Mouse (Mus musculus): ENCODE results near the gene Nsl1.

Gene Nsl1

DNA sequence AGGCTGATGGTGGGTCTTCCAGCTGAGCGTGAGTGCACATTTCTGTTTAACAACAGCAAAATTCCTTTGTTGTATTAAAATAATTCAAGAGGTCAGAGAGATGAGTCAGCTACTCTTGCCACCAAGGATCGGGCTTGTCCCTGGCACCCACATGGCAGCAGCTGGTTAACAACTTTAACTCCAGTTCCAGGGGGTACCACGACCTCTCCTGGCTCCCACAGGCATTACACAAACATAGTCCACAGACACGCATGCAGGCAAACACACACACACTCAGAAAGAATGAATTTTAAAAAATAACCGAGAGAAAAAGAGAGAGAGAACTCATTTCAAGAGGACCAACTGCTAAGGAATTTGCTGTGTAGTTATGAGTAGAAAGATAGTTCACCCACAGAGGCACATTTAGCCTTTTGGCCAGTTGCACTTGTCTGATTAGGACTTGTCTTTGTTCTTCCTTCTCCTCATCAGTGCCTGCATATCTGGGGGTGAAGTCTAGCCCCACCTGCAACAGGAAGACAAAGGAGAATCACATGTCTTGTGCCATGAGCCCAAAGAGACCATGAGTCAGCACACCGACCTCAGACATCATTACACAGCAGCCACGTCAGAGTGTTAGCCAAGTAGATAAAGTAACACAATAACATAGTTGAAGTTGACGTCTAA lies 7.8 kb upstream of the Nsl1 start:
- DNase-seq = no peak

DNA sequence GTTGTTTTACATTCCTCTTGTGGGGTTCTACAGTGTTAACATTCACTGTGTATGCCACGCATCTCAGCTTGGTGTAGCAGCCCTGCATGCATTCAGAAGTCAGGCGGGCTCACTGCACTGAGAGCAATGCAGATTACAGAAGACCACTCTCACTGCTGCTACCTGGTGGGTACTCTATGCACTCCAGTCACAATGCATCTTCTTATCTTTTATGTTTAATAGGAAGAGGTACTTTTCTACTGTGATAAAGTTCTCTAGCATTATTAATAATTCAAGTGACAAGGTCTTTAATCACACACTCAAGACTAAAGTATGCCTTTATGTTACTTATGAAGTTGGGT lies 7.3 kb upstream of the Nsl1 start:
- DNase-seq = no peak

DNA sequence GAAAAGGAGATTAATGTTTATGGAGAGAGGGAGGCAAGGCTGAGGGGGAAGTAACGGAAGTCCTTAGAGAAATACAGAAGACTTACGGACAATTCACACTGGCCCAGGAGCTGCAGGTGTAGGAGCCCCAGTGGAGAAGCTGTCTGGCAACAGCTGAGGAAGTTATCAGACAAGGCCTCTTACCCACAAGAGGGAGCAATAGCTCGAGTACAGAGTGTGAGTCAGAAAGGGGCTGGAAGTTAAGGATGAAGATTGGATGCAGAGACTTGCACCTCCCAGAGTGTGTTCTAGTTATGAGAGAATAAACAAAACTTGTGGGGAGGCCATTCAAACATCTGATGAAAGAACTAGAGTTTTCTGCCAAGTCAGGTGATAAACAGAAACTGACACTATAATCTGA lies 5.4 kb upstream of the Nsl1 start:
- no peak for DNase-seq

DNA sequence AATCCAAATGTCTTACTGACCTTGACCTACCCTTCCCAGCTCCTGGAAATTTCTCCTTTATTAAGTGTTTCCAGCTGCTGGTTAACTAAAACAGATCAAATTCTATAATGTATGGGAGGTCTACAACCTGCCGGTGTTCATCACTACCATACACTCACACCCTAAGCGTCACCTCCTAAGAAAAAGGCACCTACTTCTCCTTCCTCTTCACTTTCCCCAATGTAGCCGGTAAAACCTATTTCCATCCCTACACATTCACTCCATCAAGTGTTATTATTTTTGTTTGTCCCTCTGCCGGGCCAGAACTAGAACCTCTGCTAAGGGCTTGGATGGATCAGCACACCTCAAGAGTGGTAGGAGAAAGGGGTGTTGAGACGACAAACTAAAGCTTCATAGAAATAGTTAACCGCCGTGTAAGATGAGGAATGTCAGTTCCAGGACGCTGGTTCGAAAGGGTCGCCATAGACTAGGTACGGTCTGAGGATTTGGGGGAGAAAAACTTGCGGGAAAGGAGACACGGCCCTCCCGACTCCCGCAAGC lies 501 bp upstream of the Nsl1 start:
- no peak for DNase-seq

DNA sequence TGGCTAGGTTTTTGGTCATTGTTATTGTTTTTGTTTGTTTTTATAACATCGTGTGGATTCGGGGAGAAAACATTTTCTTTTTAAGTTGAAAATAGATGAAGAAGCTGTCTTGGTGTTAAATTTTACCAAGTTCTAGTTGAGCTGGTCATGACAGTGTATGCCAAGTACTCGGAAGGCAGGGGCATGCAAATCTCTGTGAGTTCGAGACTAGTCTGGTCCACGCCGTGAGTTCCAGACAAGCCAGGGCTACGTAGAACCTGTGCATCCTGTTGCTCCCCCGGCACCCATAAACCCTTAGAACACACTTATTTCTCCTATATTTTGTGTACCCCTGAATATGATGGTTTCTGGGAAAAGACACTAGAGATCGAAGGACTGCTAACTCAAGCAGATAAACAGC lies 888 bp downstream of the Nsl1 start:
- no peak for DNase-seq

DNA sequence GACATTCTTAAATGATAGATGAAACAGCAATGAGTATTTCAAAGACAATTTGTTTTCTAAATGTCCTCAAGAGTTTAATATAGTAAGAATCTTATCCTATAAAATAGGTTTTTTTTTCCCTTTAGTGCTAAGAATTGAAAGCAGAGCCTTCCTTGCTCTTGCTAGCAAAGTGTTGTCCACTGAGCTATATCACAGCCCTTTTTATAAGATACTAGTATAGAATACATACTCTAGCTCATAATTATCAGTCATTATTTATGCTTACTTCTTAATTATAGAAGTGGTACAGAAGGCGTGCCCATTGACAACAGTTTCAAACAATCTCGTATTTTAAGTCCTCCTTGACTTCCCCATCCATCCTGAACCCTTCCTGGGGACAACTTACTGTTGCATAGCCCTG lies 1.7 kb downstream of the Nsl1 start:
- no peak for DNase-seq

DNA sequence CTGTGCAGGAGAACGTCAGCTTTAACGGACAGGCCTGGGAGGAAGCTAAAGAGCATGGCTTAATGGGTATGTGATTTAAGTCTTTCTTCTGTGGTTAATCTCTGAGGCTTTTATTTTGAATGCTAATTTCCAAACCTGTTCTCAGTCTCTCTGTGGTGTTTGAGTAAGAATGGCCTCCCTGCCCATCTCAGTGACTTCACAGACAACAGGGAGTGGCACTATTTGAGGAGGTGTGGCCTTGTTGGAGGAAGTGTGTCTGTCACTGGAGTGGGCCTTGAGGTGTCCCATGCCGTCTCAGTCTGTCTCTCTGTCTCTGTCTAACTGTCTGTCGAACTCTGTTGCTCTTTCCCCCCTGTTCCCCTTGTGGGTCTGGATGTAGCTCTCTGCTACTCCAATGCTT lies 2.4 kb downstream of the Nsl1 start:
- DNase-seq = no peak

DNA sequence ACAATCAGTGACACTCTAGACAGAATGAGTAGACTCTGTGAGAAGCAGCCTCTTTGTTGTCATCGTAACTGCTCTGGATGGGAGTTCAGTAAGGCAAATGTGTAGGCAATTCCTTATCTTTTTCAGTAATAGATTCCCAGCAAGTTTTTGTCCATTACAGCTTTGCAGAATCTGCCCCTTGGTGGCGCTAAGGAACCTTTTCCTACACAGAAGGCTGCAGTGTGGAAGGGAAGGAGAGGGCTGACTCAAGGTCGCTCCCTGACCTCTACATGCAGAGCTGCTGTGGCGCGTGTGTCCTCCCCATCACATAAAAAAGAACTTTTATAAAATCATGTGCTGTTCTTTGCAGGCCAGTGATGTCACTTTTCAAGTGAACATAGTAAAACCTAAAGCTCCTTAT lies 5.6 kb downstream of the Nsl1 start:
- peak; percentile 15 for DNase-seq

DNA sequence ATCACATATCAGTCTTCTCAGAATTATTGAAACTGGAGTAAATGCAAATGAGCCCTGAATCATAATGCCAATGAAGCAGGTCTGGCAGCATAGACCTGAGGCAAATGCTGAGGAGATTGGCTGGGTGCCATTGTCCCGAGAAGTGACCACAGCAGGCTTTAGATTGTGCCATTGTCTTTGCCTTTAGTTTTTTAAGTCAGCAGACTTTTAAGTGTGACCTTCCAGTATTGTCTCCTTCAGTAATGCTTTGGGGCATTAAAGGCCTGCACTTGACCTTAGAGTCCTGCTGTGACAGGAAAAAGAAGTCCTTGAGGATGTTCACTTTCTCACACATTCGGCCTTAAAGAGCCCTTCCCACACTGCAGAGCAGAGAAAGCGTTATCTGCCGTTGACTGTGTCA lies 7.4 kb downstream of the Nsl1 start:
- DNase-seq = no peak

DNA sequence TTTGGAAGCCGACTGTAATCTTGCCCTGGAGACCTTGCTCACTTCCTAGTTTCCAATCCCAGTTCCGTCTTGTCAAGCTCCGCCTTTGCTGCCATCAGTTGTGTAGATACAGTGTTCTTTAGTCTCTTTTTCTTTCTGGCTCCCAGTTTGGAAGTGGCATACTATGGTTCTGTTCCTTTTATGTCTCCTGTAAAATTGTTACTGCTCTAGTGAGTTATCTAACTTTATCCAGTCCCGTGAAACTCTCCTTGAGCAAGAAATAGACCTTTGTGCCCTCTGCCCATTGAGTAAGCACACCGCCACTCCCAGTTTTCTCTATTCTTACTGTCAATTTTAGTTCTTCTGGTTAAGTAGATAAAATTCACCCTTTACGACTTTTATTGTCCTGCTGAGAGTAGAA lies 8.8 kb downstream of the Nsl1 start:
- DNase-seq = no peak

DNA sequence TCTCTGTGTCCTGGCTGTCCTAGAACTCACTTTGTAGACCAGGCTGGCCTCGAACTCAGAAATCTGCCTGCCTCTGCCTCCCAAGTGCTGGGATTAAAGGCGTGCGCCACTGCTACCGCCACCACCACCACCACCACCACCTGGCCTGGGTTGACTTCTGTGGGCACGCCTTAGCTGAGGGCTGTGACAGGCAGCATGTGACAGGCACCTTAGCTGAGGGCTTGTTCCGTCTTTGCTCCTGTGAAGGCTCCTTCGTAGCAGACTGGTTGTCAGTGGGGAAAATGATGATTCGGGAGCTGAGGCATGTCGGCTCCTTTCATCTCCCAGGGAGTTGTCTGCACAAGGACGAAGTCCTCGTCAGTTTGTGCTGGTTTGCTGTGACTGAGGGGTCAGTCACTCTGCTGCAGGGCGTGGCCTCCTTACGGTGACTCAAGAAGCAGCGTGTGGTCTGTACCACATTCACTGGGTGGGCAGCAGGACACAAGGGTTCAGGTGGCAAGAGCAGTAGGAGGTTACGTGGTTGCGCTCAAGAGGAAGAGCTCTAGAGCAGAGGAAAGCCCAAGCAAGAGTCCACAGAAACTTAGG lies 9.6 kb downstream of the Nsl1 start:
- DNase-seq = peak; percentile 10

DNA sequence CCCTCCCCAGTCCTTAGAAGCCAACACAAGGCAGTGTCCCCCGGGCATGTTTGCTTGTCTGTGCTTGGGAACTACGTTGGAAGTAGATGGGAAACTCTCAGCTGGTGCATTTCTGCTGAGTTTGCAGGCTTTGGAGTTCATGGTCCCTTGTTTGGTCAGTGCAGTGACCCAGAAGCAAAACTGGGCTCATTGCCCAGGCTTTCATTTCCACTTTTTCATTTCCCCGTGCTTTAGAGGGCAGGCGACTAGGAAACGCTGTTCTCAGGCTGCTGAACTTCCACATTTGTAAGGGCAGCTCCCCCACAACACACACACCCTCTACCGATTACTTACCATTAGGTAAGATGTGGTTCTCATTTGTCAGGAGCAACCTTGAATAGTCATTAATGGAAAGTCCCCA lies 10.2 kb downstream of the Nsl1 start:
- DNase-seq = peak; percentile 92

DNA sequence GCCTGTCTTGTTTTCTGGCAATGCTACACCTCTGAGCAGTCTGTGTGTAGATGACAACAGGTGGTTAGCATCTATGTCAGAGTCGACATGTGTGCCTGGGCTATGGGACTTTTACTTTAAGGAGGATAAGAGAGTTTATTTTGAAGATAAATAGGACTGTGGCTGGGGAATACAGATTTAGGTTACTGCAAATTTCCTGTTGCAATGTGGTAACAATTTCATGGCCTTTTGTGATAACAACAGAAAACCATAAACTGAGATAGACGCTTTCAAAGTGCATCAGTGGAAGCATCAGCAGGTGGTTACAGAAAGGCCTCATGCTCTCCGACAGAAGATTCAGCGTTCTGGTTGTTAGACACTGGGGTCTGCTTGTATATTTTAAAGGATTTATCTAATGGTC lies 10.7 kb downstream of the Nsl1 start:
- no peak for DNase-seq

DNA sequence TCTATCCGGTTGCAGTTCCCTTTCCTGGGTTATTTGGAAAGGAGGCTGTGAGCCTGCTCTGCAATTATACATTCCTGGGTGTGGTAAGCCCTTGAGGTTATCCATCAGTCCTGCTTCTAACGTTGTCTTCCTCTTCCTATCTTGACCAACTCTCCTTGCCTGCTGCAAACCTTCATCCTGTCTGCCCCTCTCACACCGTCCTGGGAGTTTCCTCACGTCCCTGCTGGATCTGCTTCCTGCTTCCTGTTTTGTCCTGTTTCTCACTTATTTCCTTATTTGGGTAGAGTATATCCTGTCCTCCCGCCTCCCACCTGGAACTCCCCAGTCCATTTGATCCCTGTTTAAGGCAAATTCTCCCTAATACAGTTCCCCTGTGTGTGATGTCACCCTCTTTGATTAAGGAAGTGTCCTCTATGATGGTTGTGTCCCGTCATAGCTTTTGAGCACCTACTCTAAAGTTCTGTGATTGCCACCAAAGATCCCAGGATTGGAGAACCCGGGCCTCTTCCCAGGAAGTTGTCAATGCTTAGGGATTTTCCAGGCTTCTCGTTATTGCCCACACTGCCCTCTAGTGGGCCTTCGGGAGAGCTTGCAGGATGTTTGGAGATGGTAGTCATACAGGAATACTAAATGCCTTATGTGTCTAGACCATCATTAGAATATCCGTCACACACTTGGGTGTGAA lies 12.5 kb downstream of the Nsl1 start:
- DNase-seq = peak; percentile 83

DNA sequence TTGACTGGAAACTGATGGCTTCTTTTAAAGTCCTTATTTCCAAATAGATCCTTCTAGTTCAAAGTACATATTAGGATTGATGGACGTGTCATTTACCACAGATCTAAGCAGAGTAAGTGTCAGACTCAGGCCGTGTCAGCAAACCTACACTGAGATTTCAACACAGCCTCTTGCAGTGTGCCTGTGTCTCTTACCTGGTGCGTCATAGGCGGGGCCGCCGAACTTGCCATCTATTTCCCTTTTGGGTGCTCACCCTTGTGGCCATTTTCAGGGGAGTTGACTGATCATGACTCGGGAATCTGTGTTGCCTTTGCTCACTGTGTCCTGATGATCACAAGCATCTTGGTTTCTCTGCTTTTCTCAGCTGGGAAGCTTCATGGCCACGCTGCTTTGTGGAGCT lies 20.4 kb downstream of the Nsl1 start:
- DNase-seq = no peak

DNA sequence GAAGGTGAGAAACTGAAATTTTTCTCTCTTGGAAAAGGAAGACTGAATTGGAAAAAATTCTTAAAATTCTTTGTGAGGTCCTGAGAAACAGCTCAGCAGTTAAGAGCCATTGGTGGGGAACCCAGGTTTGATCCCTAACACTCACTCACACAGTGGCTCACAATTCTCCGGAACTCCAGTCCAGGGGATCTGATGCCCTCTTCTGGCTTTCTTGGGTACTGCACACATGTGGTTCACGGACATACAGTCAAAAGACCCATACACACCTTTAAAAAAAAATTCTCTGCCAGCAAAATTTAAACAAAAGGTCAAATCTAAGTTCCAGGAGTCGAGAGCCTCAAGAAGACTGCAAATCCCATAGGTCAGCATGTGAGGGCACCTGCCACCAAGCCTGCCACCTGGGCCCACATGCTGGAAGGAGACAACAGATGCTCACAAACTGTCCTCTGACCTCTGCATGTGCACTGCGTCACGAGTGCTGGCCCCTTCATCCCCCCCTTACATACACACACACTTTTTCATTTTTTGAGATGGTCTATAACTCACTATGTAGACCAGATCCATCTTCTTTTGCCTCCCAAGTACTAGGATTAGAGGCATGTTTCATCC lies 22.2 kb downstream of the Nsl1 start:
- DNase-seq = peak; percentile 68

DNA sequence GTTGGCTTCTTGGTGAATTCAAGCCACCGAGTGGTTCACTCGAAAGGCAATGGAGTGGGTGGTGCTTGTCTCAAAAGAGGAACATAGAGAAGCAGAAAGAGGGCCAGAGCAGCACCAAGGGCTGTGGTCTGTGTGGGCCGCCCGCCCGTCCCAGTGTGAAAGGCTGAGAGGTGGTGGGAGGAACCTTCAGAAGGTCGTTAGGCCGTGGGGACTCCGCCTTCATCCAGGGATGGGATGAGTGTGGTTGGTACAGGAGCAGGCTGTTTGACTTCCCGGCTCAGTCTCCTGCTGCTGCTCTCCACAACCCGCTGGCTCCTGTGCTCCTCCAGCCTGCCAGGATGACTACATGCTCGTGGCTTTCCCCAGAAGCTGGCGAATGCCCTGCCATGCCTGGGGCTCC lies 22.8 kb downstream of the Nsl1 start:
- no peak for DNase-seq

DNA sequence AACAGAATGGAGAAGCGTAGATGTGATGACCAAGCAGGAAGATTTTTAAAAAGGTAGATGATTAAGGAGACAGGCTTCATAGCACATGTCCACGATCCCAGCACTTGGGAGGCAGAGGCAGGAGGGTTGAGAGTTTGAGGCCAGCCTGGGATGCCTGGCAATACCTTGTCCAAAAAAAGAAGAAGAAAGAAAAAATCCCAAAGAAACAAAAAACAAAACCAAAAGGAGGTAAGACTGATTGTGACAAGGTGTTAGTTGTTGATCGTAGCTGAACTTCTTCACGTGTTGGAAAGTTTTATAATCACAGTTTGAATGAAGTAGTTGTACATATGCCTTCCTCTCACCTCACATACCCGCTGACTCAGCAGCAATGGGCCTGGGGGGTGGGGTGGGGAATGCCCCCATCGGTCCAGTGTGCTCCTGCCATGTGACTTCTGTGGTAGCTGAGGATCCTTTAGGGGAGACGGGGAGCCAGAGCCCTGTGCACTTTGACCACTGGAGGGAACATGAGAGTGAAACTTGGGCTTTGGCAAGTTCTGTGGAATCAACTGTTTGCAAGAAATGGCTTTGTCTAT lies 23.6 kb downstream of the Nsl1 start:
- DNase-seq = no peak

DNA sequence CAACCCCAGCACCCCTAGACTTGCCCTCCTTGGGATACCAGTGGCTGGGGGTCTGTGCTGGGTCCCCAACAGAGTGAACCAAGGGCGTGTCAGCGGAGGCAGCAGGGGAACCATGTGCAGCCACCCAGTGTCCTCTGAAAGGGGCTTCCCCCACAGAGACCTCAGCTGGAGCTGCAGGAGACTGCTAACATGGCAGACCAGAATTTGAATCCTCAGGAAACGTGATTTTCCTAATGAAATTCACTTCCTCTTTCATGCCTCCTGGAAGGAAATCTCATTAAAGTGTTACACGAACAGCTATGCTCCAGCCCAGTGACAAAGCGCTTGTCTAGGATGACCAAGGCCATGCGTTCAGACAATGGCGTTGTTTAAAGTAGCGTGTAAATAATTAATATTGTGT lies 24.1 kb downstream of the Nsl1 start:
- DNase-seq = no peak

DNA sequence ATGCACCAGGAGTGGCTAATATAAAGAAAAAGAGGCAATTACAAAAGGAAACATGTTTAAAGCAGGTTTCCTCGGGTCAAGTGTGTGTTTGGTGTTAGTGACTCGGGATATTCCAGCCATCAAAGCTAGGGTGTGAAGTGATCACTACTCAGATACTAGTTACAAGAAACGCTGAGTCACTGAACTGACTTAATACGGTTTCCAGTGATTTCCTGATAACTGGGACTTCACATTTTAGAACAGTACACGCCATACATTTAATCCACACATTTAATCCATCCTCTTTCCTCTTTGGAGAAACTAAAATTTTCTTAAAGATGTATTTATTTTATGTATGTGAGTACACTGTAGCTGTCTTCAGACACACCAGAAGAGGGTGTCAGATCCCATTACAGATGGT lies 25.1 kb downstream of the Nsl1 start:
- DNase-seq = no peak

DNA sequence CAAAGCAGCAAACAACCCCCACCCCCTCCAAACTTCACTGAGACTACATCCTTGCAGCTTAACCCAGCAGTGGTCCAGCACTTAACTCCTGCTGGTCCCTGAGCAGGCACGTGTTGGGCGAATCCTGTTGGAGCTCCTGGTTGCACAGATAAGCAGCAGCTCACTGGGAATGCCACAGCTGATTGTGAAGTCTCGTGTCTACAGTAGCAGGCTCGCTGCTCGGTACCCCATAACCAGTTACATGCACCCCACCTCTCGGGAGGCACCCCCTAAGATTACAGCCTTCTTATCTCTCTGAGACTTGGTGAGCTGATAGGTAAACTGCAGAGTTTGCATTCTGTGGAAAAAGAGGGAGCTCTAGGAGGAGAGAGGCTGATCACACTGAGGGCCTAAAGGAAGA lies 26.5 kb downstream of the Nsl1 start:
- DNase-seq = no peak

DNA sequence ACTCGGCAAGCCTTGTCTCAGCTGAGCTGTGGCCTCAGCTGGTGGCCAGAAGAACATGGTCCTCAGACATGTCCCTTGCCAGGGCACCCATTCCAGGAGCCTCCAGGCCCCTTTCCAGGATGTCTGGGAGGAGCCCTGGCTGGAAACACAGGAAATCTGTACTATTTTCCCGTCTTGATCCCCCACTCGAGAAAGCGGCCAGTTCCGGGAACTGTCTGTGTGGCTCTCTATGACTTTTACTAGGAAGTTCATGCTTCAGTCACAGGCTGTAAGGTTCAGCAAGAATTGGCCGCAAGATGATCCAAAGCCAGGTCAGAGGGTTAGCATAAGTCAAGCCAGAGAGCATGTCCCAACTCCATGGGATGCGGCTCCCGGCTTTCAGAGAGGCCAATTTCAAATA lies 29.2 kb downstream of the Nsl1 start:
- DNase-seq = peak; percentile 35

DNA sequence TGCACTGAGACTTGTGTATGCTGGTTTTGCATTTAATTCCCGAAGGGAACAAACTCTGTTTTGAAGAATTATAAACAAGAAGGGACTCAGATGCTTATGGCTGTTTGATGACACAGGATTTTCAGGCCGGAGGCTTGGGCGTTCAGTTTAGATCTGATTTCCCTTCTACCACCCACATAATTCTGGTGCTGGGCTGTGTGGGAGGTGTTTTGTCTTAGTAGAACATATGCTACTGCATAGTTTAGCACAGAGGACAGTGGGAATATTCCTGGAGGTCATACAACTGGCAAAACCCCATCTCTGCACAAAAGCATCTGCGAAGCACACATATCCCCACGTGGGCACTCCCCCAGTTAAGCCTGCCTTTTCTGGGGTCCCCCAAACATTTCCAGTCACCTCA lies 30.8 kb downstream of the Nsl1 start:
- DNase-seq = no peak

DNA sequence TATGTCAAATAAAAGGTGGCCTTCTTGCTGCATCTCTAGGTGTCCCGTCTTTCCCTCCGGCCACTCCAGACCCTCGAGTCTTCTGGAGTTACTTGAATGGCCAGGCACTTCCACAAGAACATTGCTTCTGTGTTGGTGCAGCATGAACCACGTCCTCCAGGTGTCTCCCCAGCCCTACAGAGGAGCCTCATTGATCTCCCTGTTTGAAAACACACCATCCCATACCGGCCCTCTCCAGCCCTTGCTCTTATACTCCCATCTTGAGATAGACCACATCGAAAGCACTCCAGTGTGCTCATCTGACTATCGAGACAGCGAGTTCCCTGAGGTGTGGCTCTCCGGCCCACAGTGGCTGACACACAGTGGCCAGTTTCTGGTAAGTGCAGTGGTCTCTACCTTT lies 32.2 kb downstream of the Nsl1 start:
- DNase-seq = no peak
